Mouse (Mus musculus) MEL (cell line): ENCODE results near the gene Trim65. TPM values are rescaled to one million over a fixed set of nuclear protein-coding genes. Genes with fewer than 3 reads are reported as not detected.

Source experiments
- DNase-seq: peaks from one replicate; pipeline ENCODE4 v3.0.0; 2011; ENCODE audit warnings: low read depth, low spot score
- H3K27ac ChIP-seq: 2 replicates; pipeline ENCODE4 v1.5.1; 2012; ENCODE audit warnings: low read depth, mild to moderate bottlenecking, control low read depth, low read length, moderate library complexity; ENCODE audit not compliant: control insufficient read depth
- H3K27me3 ChIP-seq, 2 experiments: fragments of 150-350 bp in 1 of 2; sonication (generic) in 1 of 2; 2 replicates each; pipeline ENCODE4 v1.6.1; 2012; ENCODE audit warnings: low read length in 2 of 2, mild to moderate bottlenecking in 2 of 2, improper control_type of control experiment in 1 of 2, moderate library complexity in 1 of 2; ENCODE audit not compliant: insufficient read depth in 2 of 2, control insufficient read depth in 1 of 2
- H3K36me3 ChIP-seq, 2 experiments: 2 replicates each; pipeline ENCODE4 v1.6.1; 2012 to 2014; ENCODE audit warnings: low read length in 2 of 2, improper control_type of control experiment in 1 of 2, inconsistent platforms in 1 of 2, mild to moderate bottlenecking in 1 of 2; ENCODE audit not compliant: insufficient read depth in 2 of 2, control insufficient read depth in 1 of 2
- H3K4me1 ChIP-seq, 2 experiments: fragments of 150-350 bp in 1 of 2; sonication (generic) in 1 of 2; 2 replicates each; pipeline ENCODE4 v1.6.1; 2012; ENCODE audit warnings: low read length in 2 of 2, improper control_type of control experiment in 1 of 2, mild to moderate bottlenecking in 1 of 2; ENCODE audit not compliant: insufficient read depth in 2 of 2, control insufficient read depth in 1 of 2
- H3K4me3 ChIP-seq, 2 experiments: fragments of 150-350 bp in 1 of 2; sonication (generic) in 1 of 2; 2 replicates each; pipeline ENCODE4 v1.5.1; 2012; ENCODE audit warnings: low read depth in 2 of 2, low read length in 2 of 2, mild to moderate bottlenecking in 2 of 2, moderate library complexity in 2 of 2, control low read depth in 1 of 2, improper control_type of control experiment in 1 of 2; ENCODE audit not compliant: control insufficient read depth in 1 of 2, insufficient read depth in 1 of 2
- H3K79me2 ChIP-seq: 2 replicates; pipeline ENCODE4 v1.6.1; 2012; ENCODE audit warnings: mild to moderate bottlenecking, low read length, moderate library complexity; ENCODE audit not compliant: control insufficient read depth, poor library complexity, insufficient read depth
- H3K9ac ChIP-seq: 2 replicates; pipeline ENCODE4 v1.6.1; 2012; ENCODE audit warnings: low read depth, mild to moderate bottlenecking, control low read depth, low read length, moderate library complexity; ENCODE audit not compliant: control insufficient read depth, poor library complexity, severe bottlenecking
- H3K9me3 ChIP-seq: fragments of 150-350 bp; sonication (generic); replicated peaks from 2 replicates; pipeline ENCODE4 v1.6.1; 2012; ENCODE audit warnings: mild to moderate bottlenecking, low read length, improper control_type of control experiment, moderate library complexity; ENCODE audit not compliant: insufficient read depth
- BHLHE40 ChIP-seq: IDR thresholded peaks from 2 replicates; pipeline ENCODE4 v1.6.1; 2012; ENCODE audit warnings: low read depth, mild to moderate bottlenecking, inconsistent platforms, low read length, improper control_type of control experiment, borderline replicate concordance
- CHD1 ChIP-seq: IDR thresholded peaks from 2 replicates; pipeline ENCODE4 v1.6.1; 2012; ENCODE audit warnings: low read depth, mild to moderate bottlenecking, inconsistent platforms, low read length, improper control_type of control experiment
- CHD2 ChIP-seq: IDR thresholded peaks from 2 replicates; pipeline ENCODE4 v1.6.1; 2011; ENCODE audit warnings: low read length, improper control_type of control experiment
- CTCF ChIP-seq, 3 experiments: IDR thresholded peaks in 2 of 3; conservative IDR thresholded peaks in 1 of 3; 2 replicates each; pipeline ENCODE4 v1.5.1; 2011 to 2012; ENCODE audit warnings: low read length in 3 of 3, low read depth in 2 of 3, mild to moderate bottlenecking in 2 of 3, improper control_type of control experiment in 1 of 3, inconsistent platforms in 1 of 3, mixed read lengths in 1 of 3, moderate library complexity in 1 of 3; ENCODE audit not compliant: control insufficient read depth in 1 of 3, insufficient read depth in 1 of 3, poor library complexity in 1 of 3, severe bottlenecking in 1 of 3
- E2F4 ChIP-seq: IDR thresholded peaks from 2 replicates; pipeline ENCODE4 v1.6.1; 2011; ENCODE audit warnings: low read depth, low read length, improper control_type of control experiment, borderline replicate concordance
- ELF1 ChIP-seq: IDR thresholded peaks from 2 replicates; pipeline ENCODE4 v1.6.1; 2014; ENCODE audit warnings: low read depth, mild to moderate bottlenecking, inconsistent platforms, low read length, improper control_type of control experiment, moderate library complexity
- EP300 ChIP-seq, 2 experiments: IDR thresholded peaks; 2 replicates each; pipeline ENCODE4 v1.6.1; 2011; ENCODE audit warnings: improper control_type of control experiment in 2 of 2, low read length in 2 of 2, low read depth in 1 of 2, mild to moderate bottlenecking in 1 of 2
- GABPA ChIP-seq: IDR thresholded peaks from 2 replicates; pipeline ENCODE4 v1.6.1; 2012; ENCODE audit warnings: low read depth, mild to moderate bottlenecking, inconsistent platforms, low read length, improper control_type of control experiment, moderate library complexity
- GATA1 ChIP-seq: IDR thresholded peaks from 2 replicates; pipeline ENCODE4 v1.6.1; 2011; ENCODE audit warnings: low read depth, low read length, improper control_type of control experiment
- HCFC1 ChIP-seq: IDR thresholded peaks from 2 replicates; pipeline ENCODE4 v1.6.1; 2012; ENCODE audit warnings: low read depth, mild to moderate bottlenecking, inconsistent platforms, low read length, improper control_type of control experiment, moderate library complexity
- JUND ChIP-seq: IDR thresholded peaks from 2 replicates; pipeline ENCODE4 v1.6.1; 2011; ENCODE audit warnings: low read depth, mild to moderate bottlenecking, improper control_type of control experiment, low read length
- KAT2A ChIP-seq: conservative IDR thresholded peaks from 2 replicates; pipeline ENCODE4 v1.6.1; 2012; ENCODE audit warnings: low read depth, low read length, improper control_type of control experiment, inconsistent platforms
- MAFK ChIP-seq: IDR thresholded peaks from 2 replicates; pipeline ENCODE4 v1.6.1; 2011; ENCODE audit warnings: low read depth, mild to moderate bottlenecking, low read length, improper control_type of control experiment, borderline replicate concordance
- MAX ChIP-seq: IDR thresholded peaks from 2 replicates; pipeline ENCODE4 v1.6.1; 2011; ENCODE audit warnings: low read length, improper control_type of control experiment
- MAZ ChIP-seq: IDR thresholded peaks from 2 replicates; pipeline ENCODE4 v1.6.1; 2012; ENCODE audit warnings: low read depth, mild to moderate bottlenecking, inconsistent platforms, low read length, improper control_type of control experiment
- MEF2A ChIP-seq: IDR thresholded peaks from 2 replicates; pipeline ENCODE4 v1.6.1; 2014; ENCODE audit warnings: low read depth, mild to moderate bottlenecking, inconsistent platforms, low read length, improper control_type of control experiment; ENCODE audit not compliant: poor library complexity, insufficient replicate concordance, severe bottlenecking; ENCODE audit errors: extremely low read depth
- MXI1 ChIP-seq: IDR thresholded peaks from 2 replicates; pipeline ENCODE4 v1.6.1; 2011; ENCODE audit warnings: mild to moderate bottlenecking, low read depth, low read length, improper control_type of control experiment
- MYB ChIP-seq: IDR thresholded peaks from 2 replicates; pipeline ENCODE4 v1.6.1; 2011; ENCODE audit warnings: mild to moderate bottlenecking, low read depth, low read length, improper control_type of control experiment
- MYC ChIP-seq: IDR thresholded peaks from 2 replicates; pipeline ENCODE4 v1.6.1; 2011; ENCODE audit warnings: low read depth, mild to moderate bottlenecking, low read length, improper control_type of control experiment, moderate library complexity
- NELFE ChIP-seq: IDR thresholded peaks from 2 replicates; pipeline ENCODE4 v1.6.1; 2011; ENCODE audit warnings: low read depth, low read length, improper control_type of control experiment
- NRF1 ChIP-seq: IDR thresholded peaks from 2 replicates; pipeline ENCODE4 v1.6.1; 2014; ENCODE audit warnings: low read depth, mild to moderate bottlenecking, inconsistent platforms, low read length, improper control_type of control experiment, moderate library complexity; ENCODE audit not compliant: poor library complexity, insufficient read depth, severe bottlenecking
- POLR2A ChIP-seq, 2 experiments: IDR thresholded peaks; 2 replicates each; pipeline ENCODE4 v1.6.1; 2011 to 2012; ENCODE audit warnings: low read length in 2 of 2, mild to moderate bottlenecking in 2 of 2, control low read depth in 1 of 2, improper control_type of control experiment in 1 of 2, low read depth in 1 of 2, moderate library complexity in 1 of 2; ENCODE audit not compliant: control insufficient read depth in 1 of 2, insufficient read depth in 1 of 2, poor library complexity in 1 of 2
- POLR2AphosphoS2 ChIP-seq: IDR thresholded peaks from 2 replicates; pipeline ENCODE4 v1.6.1; 2011; ENCODE audit warnings: low read length, improper control_type of control experiment
- POLR2AphosphoS5 ChIP-seq: IDR thresholded peaks from 2 replicates; pipeline ENCODE4 v1.6.1; 2012; ENCODE audit warnings: low read depth, borderline replicate concordance, mild to moderate bottlenecking, inconsistent platforms, low read length, moderate library complexity, mixed read lengths
- RAD21 ChIP-seq: IDR thresholded peaks from 2 replicates; pipeline ENCODE4 v1.6.1; 2011; ENCODE audit warnings: mild to moderate bottlenecking, low read depth, low read length, improper control_type of control experiment
- RCOR1 ChIP-seq: IDR thresholded peaks from 2 replicates; pipeline ENCODE4 v1.6.1; 2012; ENCODE audit warnings: low read depth, mild to moderate bottlenecking, inconsistent platforms, low read length, improper control_type of control experiment
- SIN3A ChIP-seq: IDR thresholded peaks from 2 replicates; pipeline ENCODE4 v1.6.1; 2012; ENCODE audit warnings: low read length, improper control_type of control experiment, inconsistent platforms
- TAL1 ChIP-seq: IDR thresholded peaks from 2 replicates; pipeline ENCODE4 v1.6.1; 2012; ENCODE audit warnings: mild to moderate bottlenecking, inconsistent platforms, low read length, moderate library complexity, mixed read lengths
- TBP ChIP-seq: IDR thresholded peaks from 2 replicates; pipeline ENCODE4 v1.8.0; 2011; ENCODE audit warnings: low read depth, low read length, improper control_type of control experiment
- TCF12 ChIP-seq: IDR thresholded peaks from 2 replicates; pipeline ENCODE4 v1.6.1; 2014; ENCODE audit warnings: low read depth, mild to moderate bottlenecking, inconsistent platforms, low read length, improper control_type of control experiment, moderate library complexity
- UBTF ChIP-seq: IDR thresholded peaks from 2 replicates; pipeline ENCODE4 v1.6.1; 2012; ENCODE audit warnings: low read depth, mild to moderate bottlenecking, inconsistent platforms, low read length, improper control_type of control experiment, moderate library complexity, borderline replicate concordance; ENCODE audit not compliant: insufficient read depth
- USF1 ChIP-seq: IDR thresholded peaks from 2 replicates; pipeline ENCODE4 v1.6.1; 2014; ENCODE audit warnings: low read depth, mild to moderate bottlenecking, inconsistent platforms, low read length, improper control_type of control experiment, moderate library complexity
- ZC3H11A ChIP-seq: IDR thresholded peaks from 2 replicates; pipeline ENCODE4 v1.6.1; 2012; ENCODE audit warnings: low read depth, mild to moderate bottlenecking, inconsistent platforms, low read length, improper control_type of control experiment
- ZKSCAN1 ChIP-seq: IDR thresholded peaks from 2 replicates; pipeline ENCODE4 v1.6.1; 2012; ENCODE audit warnings: low read depth, mild to moderate bottlenecking, inconsistent platforms, low read length, improper control_type of control experiment, moderate library complexity
- ZMIZ1 ChIP-seq: IDR thresholded peaks from 2 replicates; pipeline ENCODE4 v1.6.1; 2012; ENCODE audit warnings: low read depth, mild to moderate bottlenecking, inconsistent platforms, low read length, improper control_type of control experiment, moderate library complexity
- polyA plus RNA-seq, 2 experiments: library from polyadenylated mRNA; stranded (reverse) in 1 of 2; unstranded in 1 of 2; fragments of >175 nt in 1 of 2; fragments of >200 nt in 1 of 2; gene quantifications; 2 replicates each; pipeline versions ENCODE4 v1.2.1 to v1.2.4; 2012; ENCODE audit warnings: low replicate concordance in 2 of 2, low read depth in 1 of 2; ENCODE audit not compliant: insufficient read length in 2 of 2, insufficient read depth in 1 of 2, missing spikeins in 1 of 2
- total RNA-seq: library from RNA; depleted of rRNA; stranded (reverse); fragments of 300-350 nt; gene quantifications from 2 replicates; pipeline ENCODE4 v1.2.3, GENCODE M21; 2012

Trim65 gene
- total and polyA plus RNA-seq, 3 experiments = 8.8 to 10.7 TPM; not detected in 1

DNA sequence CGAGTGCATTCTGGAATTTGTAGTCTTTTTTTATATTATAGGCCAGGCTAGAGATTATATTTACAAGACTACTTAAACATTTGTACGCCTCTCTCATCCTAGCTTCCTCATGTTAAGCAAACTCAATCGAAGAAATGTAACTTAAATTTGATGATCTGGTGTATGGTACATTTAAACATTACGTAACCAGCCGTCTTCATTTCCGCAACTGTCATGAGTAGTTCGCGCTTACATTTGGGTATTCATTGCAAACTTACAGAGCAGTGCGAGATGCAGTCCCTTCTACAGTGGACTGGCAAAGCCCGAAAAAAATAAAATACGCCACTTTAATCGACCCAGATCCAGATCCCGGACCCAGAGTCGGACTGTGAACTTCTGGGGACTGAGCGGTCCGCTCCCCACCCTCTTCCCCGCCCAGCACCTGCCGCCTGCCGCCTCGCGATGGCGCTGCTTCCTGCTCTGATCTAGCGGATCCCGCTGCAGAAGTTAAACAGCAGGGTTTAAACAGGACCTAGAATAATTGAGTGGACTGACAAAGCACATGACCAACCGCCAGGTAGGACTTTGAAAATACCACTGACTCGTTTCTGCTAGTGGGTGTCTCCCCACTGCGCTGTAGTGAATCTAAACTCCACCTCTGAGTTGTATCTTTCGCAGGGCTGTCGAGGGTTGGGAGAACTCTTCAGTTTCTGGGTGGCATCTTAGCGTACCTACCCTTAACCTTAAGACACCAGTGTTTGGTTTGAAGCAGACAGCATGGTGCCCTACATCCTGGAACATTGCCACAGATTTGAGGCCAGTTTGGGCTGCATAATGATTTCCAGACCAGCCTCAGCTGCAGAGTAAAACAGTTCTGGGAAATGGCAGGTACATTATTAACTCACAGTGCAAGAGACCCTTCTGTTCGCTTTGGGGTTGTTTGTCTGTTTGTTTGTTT lies 43.5 kb downstream of the Trim65 start:
- no peaks in the 10 kb centered on the region for H3K27me3 ChIP-seq
- H3K27ac ChIP-seq = peak overlapping the region; percentile 93
- H3K9ac ChIP-seq = peak overlapping the region; percentile 86
- H3K4me3 ChIP-seq = peak overlapping the region; percentile 53 to 78
- H3K4me1 ChIP-seq = peaks cover 10 to 39% of the 10 kb centered on the region in 2 experiments
- H3K36me3 ChIP-seq = peaks cover 0 to 36% of the 10 kb centered on the region in 2 experiments; a peak in 2 of 4 replicates
- peak; percentile 96 for DNase-seq
- H3K9me3 ChIP-seq = no peaks in the 10 kb centered on the region
- peaks cover 9% of the 10 kb centered on the region for H3K79me2 ChIP-seq
- TF ChIP-seq CHD1 (no peak), MYB (no peak), TAL1 (no peak), TCF12 (peak; percentile 68), TBP (peak; percentile 51), GATA1 (no peak), MAX (peak; percentile 78), MYC (peak; percentile 62; the same call in 1 of the 2 replicates), POLR2AphosphoS5 (no peak), JUND (no peak), BHLHE40 (peak; percentile 56; the same call in 1 of the 2 replicates), MXI1 (peak; percentile 81), ZMIZ1 (no peak), ZC3H11A (peak; percentile 62), HCFC1 (no peak; the same call in 1 of the 2 replicates), NRF1 (no peak), NELFE (peak; percentile 72), RAD21 (peak; percentile 74), EP300 (IDR thresholded peaks at IDR 0.05; ENCODE audit: low read depth in 1 of 2, low read length in 2 of 2) (0 out of 4 replicates have a peak, but pooled peaks of 1 of the 2 experiments have one; percentile 5), POLR2AphosphoS2 (no peak), MAZ (peak; percentile 94; the same call in 1 of the 2 replicates), CTCF (IDR thresholded peaks at IDR 0.05 in 2 of 3, conservative IDR thresholded peaks at IDR 0.05 in 1 of 3; ENCODE audit: control insufficient read depth in 1 of 3, insufficient read depth in 1 of 3, low read depth in 2 of 3, low read length in 3 of 3, poor library complexity in 1 of 3, severe bottlenecking in 1 of 3) (peak; percentile 66 to 96 (median 95)), ELF1 (peak; percentile 54), E2F4 (no peak), KAT2A (no peak), UBTF (no peak), CHD2 (no peak), POLR2A (IDR thresholded peaks at IDR 0.05; ENCODE audit: control insufficient read depth in 1 of 2, insufficient read depth in 1 of 2, low read depth in 1 of 2, low read length in 2 of 2, poor library complexity in 1 of 2) (peak; percentile 44 to 46; a peak in 2 of 4 replicates), GABPA (no peak), ZKSCAN1 (no peak), RCOR1 (no peak), USF1 (peak; percentile 81), MAFK (no peak), SIN3A (peak; percentile 56), MEF2A (no peak)
